Mouse (Mus musculus): ENCODE measurements around the gene Lrrc37a. TPM values are rescaled to one million over a fixed set of nuclear protein-coding genes. Genes with fewer than 3 reads are reported as not detected.

Gene Lrrc37a
- polyA plus RNA-seq, 1 experiment from 2014 or later, result not detected

Other genes starting within 250 kb of the Lrrc37a start
- 2.9 and 3.6 TPM in 2 replicates for gene Map3k14, start 237.1 kb downstream of the Lrrc37a start, polyA plus RNA-seq (2015; fragmentation: Nextera tagmentation; extraction: Ambion mirVana)
- gene Arhgap27, start 140.9 kb downstream of the Lrrc37a start, polyA plus RNA-seq (2015; fragmentation: Nextera tagmentation; extraction: Ambion mirVana), result 33.0 and 36.2 TPM in 2 replicates
- 5.6 and 6.2 TPM in 2 replicates for gene Plekhm1, start 91.9 kb downstream of the Lrrc37a start, polyA plus RNA-seq (2015; fragmentation: Nextera tagmentation; extraction: Ambion mirVana)
- not detected in 2 replicates for gene Gm884, start 116.5 kb upstream of the Lrrc37a start, polyA plus RNA-seq (2015; fragmentation: Nextera tagmentation; extraction: Ambion mirVana)
- gene Lyzl6, start 134.3 kb upstream of the Lrrc37a start, polyA plus RNA-seq (2015; fragmentation: Nextera tagmentation; extraction: Ambion mirVana), result not detected in 2 replicates
- 0.44 and 0.52 TPM in 2 replicates for gene Rprml, start 145.0 kb upstream of the Lrrc37a start, polyA plus RNA-seq (2015; fragmentation: Nextera tagmentation; extraction: Ambion mirVana)
- gene Gosr2, start 193.3 kb upstream of the Lrrc37a start, polyA plus RNA-seq (2015; fragmentation: Nextera tagmentation; extraction: Ambion mirVana), result 65.3 and 70.7 TPM in 2 replicates
- 0.04 and 0.08 TPM in 2 replicates for gene Wnt9b, start 245.2 kb upstream of the Lrrc37a start, polyA plus RNA-seq (2015; fragmentation: Nextera tagmentation; extraction: Ambion mirVana)

All from intestine, embryonic 15.5 days (tissue).